Mouse (Mus musculus) 3134 (cell line): ENCODE data around the gene Gm28360.
"Not testable (repeated sequence)": the region's sequence is repeated elsewhere in the genome, so short reads cannot be mapped to it uniquely, and the experiment has no call there.

ENCODE experiments used
- DNase-seq: peaks from one replicate; pipeline ENCODE4 v3.0.0-alpha.2; 2011; ENCODE audit warnings: low spot score; ENCODE audit not compliant: insufficient read length; ENCODE audit errors: extremely low read depth

Gene Gm28360

DNA sequence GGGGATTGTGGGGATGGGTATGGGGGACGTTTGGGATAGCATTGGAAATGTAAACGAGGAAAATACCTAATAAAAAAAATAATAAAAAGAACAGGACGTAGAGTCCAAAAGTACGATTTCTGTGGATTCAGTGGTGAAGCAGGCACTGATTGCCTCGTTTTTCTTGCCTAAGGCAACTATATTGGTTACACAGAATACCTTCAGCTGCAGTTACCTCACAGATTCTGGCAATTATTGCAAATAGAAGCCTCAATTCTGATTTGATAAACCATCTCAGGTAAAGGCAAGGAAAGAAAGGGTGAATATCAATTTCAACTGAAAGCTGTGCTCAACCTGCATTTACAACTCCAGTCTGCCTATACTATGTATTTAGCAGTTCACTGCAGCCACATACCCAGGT, at the start of gene Gm28360:
Gene Gm28360 (plus strand): TSS at position 301 of the 400 bp plus-strand sequence.
- not testable (repeated sequence) for DNase-seq

DNA sequence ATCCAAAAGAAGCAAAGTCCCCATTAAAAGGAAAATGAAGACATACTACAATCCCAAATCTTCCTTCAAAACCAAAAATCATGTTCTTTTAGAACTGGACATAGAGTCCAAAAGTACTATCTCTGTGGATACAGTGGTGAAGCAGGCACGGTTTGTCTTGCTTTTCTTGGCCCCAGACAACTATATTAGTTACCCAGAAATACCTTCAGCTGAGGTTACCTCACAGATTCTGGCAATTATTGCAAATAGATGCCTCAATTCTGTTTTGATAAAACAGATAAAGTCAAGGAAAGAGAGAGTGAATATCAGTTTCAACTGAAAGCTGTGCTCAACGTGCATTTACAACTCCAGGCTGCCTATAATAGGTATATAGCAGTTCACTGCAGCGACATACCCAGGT, 49.0 kb upstream of the Gm28360 start, which contains the start of gene B020011L13Rik:
Gene B020011L13Rik (plus strand): TSS at position 301 of the 400 bp plus-strand sequence.
- DNase-seq, result not testable (repeated sequence)

DNA sequence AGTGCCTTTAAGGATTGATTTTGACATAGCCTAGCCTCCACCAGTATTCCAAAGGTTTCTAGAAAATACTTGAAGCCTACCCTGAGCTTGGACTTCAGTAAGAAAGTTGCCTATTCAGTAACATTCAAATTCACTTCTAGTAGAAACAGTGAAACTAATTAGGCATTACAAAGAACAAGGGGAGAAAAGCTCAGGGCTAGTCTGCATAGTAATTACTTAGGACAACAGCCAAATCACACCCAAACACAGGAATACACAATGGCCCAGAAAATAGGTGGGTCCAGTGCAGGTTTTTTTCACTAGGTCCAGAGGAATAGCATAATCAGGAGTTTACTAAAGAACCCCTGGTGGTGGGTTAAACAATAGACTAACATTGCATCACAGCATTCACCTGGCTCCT, 13.6 kb upstream of the Gm28360 start:
- not testable (repeated sequence) for DNase-seq

DNA sequence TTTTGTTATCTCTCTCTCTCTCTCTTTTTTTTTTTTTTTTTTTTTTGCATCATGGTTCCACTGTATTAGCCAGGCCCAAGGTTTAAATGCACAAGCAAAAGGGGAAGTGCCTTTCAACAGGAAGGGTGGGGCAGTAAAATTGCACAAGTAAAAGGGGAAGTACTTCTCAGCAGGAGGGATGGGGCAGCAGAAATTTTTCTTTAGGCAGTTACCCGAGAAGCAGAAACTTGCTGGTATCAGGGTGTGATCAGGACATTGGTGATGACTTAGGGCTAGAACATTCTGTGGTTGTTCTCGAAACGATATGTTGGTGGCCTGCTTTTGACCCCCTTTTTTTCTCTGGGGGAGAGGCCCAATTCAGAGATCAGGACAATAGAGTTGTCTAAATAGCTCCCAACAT, 21.8 kb downstream of the Gm28360 start:
- DNase-seq, result not testable (repeated sequence)
